Mouse (Mus musculus) liver, postnatal 0 days (tissue): ENCODE results near the gene Baiap2l2.

Source experiments
- CTCF ChIP-seq: sonication (generic); IDR thresholded peaks from 2 replicates; pipeline ENCODE4 v1.5.1; 2016; ENCODE audit warnings: antibody characterized with exemption, low read depth
- EP300 ChIP-seq: IDR thresholded peaks from 2 replicates; pipeline ENCODE4 v1.6.1; 2016; ENCODE audit warnings: antibody characterized with exemption, low read depth, mild to moderate bottlenecking

- TF ChIP-seq CTCF (no peak), EP300 (no peak)
Observed at GRCm38 (mm10) chr15:79307861-79308260, 22.5 kb upstream of the Baiap2l2 start.
